9 mouse cellular contexts compared by ENCODE assay signal in the genomic region with DNA sequence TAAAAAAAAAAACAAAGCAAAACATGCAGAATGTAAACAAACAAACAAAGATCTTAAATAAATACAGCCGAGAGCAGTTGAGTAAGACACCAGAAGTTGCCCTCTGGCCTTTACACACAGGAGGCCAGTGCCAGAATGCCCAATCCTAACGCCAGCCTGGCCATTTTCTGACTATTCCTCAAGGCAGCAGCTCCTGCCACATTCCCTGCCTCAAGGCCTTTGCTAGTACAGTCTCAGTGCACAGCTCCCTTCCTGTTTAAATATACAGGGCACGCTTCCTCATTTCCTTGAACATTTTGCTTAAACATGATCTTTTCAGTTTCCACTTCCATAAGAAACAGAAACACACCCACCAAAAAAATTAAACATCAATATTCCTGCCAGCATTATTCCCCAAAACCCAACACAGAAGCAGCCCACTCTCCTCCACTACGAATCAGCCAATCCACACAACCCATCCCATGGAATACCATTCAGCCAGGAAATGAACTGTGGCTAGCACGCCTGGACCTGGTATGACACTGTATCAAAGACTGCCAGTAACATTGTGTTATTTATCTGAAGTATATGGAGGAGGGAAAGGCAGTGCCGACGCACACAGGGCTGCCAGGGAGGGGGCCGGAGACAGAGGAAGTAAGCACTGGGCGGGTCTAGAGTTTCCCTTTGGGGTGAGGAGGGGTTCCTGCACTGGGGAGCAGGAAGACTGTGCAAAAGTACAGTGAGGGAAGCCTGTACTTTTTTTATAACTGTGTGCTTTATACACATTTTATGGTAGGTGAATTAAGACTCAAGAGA. TPM values are rescaled to one million over a fixed set of nuclear protein-coding genes. Genes with fewer than 3 reads are reported as not detected.
A peak's percentile ranks its signal among the peaks of the same experiment; 100 is the strongest.
DNase-seq lines count a peak whose midpoint lies in the region; ATAC-seq and TF ChIP-seq lines count a peak whose summit lies in the region.
"Had no signal": no experiment of that assay in that cellular context is flagged by ENCODE, and none has a peak within 500 bp of the region (broad histone marks: within the 10 kb centered on the region; RNA-seq: fewer than 3 reads in every experiment).

No protein-coding gene starts in this region.

- ATAC-seq in midbrain, embryonic 16.5 days, result 0 out of 2 replicates have a peak, but pooled peaks have one; percentile 19
- no peak for ATAC-seq in midbrain, embryonic 11.5 days (ENCODE audit: low FRiP score)
- peak; percentile 90 to 96 for ATAC-seq in hematopoietic stem cell, adult 5-6 weeks (replicated peaks in 1 of 2; ENCODE audit: insufficient read depth in 1 of 2, low FRiP score in 2 of 2, low TSS enrichment in 1 of 2, low read depth in 1 of 2, poor library complexity in 2 of 2, severe bottlenecking in 2 of 2)
- ATAC-seq in stomach, embryonic 15.5 days (ENCODE audit: insufficient read depth, low FRiP score, low read depth), result peak; percentile 65
- ATAC-seq in forebrain, embryonic 15.5 days (replicated peaks), result no peak

- no peak overlapping the region for H3K4me3 ChIP-seq in midbrain, embryonic 16.5 days (ENCODE audit: low read depth, low read length)
- H3K4me3 ChIP-seq in midbrain, embryonic 11.5 days (ENCODE audit: low read depth, low read length), result no peak overlapping the region
- H3K4me3 ChIP-seq in lung, adult 2 months (replicated peaks; ENCODE audit: extremely low read depth, low read depth, low read length), result no peak overlapping the region
- H3K4me3 ChIP-seq in stomach, embryonic 15.5 days (replicated peaks), result no peak overlapping the region
- no peak overlapping the region for H3K4me3 ChIP-seq in forebrain, embryonic 15.5 days

- TF ChIP-seq CTCF in lung, adult 2 months (IDR thresholded peaks at IDR 0.05; ENCODE audit: insufficient read depth, low read length), result no peak

- no peaks in the 10 kb centered on the region for H3K27me3 ChIP-seq in midbrain, embryonic 16.5 days (ENCODE audit: control insufficient read depth, insufficient read depth, low read depth, low read length)
- H3K27me3 ChIP-seq in midbrain, embryonic 11.5 days (ENCODE audit: control insufficient read depth, insufficient read depth, low read length), result no peaks in the 10 kb centered on the region
- H3K27me3 ChIP-seq in stomach, embryonic 15.5 days (replicated peaks), result no peaks in the 10 kb centered on the region
- H3K27me3 ChIP-seq in forebrain, embryonic 15.5 days, result no peaks in the 10 kb centered on the region

- no peak overlapping the region for H3K27ac ChIP-seq in midbrain, embryonic 16.5 days (ENCODE audit: low read length)
- H3K27ac ChIP-seq in midbrain, embryonic 11.5 days (ENCODE audit: low read depth, low read length), result no peak overlapping the region
- peak overlapping the region; percentile 16 for H3K27ac ChIP-seq in stomach, embryonic 15.5 days
- no peak overlapping the region for H3K27ac ChIP-seq in forebrain, embryonic 15.5 days (replicated peaks)

- no peaks in the 10 kb centered on the region; the same call in 1 of the 2 replicates for H3K4me1 ChIP-seq in midbrain, embryonic 16.5 days (ENCODE audit: control insufficient read depth, insufficient read depth, low read length)
- H3K4me1 ChIP-seq in midbrain, embryonic 11.5 days (ENCODE audit: control insufficient read depth, insufficient read depth, low read length), result no peaks in the 10 kb centered on the region
- peaks cover 18% of the 10 kb centered on the region for H3K4me1 ChIP-seq in lung, adult 2 months (ENCODE audit: control insufficient read depth, insufficient read depth, low read length)
- 0 out of 2 replicates have a peak, but pooled peaks cover 3% of the 10 kb centered on the region for H3K4me1 ChIP-seq in stomach, embryonic 15.5 days
- peaks cover 7% of the 10 kb centered on the region; the same call in 1 of the 2 replicates for H3K4me1 ChIP-seq in forebrain, embryonic 15.5 days

- H3K36me3 ChIP-seq in midbrain, embryonic 16.5 days (ENCODE audit: control insufficient read depth, insufficient read depth, low read length), result no peaks in the 10 kb centered on the region
- H3K36me3 ChIP-seq in midbrain, embryonic 11.5 days (ENCODE audit: control insufficient read depth, insufficient read depth, low read length), result no peaks in the 10 kb centered on the region
- H3K36me3 ChIP-seq in stomach, embryonic 15.5 days, result no peaks in the 10 kb centered on the region
- H3K36me3 ChIP-seq in forebrain, embryonic 15.5 days, result no peaks in the 10 kb centered on the region

- no peak for TF ChIP-seq POLR2A in lung, adult 2 months (IDR thresholded peaks at IDR 0.05; ENCODE audit: borderline replicate concordance, extremely low read depth, low read depth, low read length)

- DNase-seq in midbrain, embryonic 11.5 days (ENCODE audit: low spot score, missing footprints), result no peak
- peak; percentile 38 for DNase-seq in lung, adult 2 months
- DNase-seq in urinary bladder, postnatal 25 days (ENCODE audit: low spot score), result no peak
- DNase-seq in ovary, postnatal 14 days (ENCODE audit: low spot score), result no peak

- H3K4me2 ChIP-seq in midbrain, embryonic 16.5 days (ENCODE audit: low read length), result no peak overlapping the region
- H3K4me2 ChIP-seq in midbrain, embryonic 11.5 days, result no peak overlapping the region
- H3K4me2 ChIP-seq in stomach, embryonic 15.5 days, result no peak overlapping the region
- H3K4me2 ChIP-seq in forebrain, embryonic 15.5 days (replicated peaks), result no peak overlapping the region

- H3K9me3 ChIP-seq in midbrain, embryonic 16.5 days (replicated peaks; ENCODE audit: control insufficient read depth, low read length, poor library complexity, severe bottlenecking), result no peaks in the 10 kb centered on the region
- H3K9me3 ChIP-seq in midbrain, embryonic 11.5 days (ENCODE audit: control insufficient read depth, low read length), result no peaks in the 10 kb centered on the region
- H3K9me3 ChIP-seq in stomach, embryonic 15.5 days, result no peaks in the 10 kb centered on the region
- H3K9me3 ChIP-seq in forebrain, embryonic 15.5 days, result no peaks in the 10 kb centered on the region

- H3K9ac ChIP-seq in midbrain, embryonic 16.5 days (ENCODE audit: low read depth, low read length), result no peak overlapping the region
- H3K9ac ChIP-seq in midbrain, embryonic 11.5 days (ENCODE audit: low read length), result no peak overlapping the region
- H3K9ac ChIP-seq in stomach, embryonic 15.5 days, result no peak overlapping the region
- no peak overlapping the region for H3K9ac ChIP-seq in forebrain, embryonic 15.5 days (replicated peaks)

- WGBS in midbrain, embryonic 16.5 days, result 88% methylated on average over 9 of the region's 9 CpGs
- WGBS in midbrain, embryonic 11.5 days, result 88% methylated on average over 9 of the region's 9 CpGs
- 24% methylated on average over 9 of the region's 9 CpGs for WGBS in lung, adult 2 months
- 66% methylated on average over 9 of the region's 9 CpGs for WGBS in stomach, embryonic 15.5 days
- WGBS in forebrain, embryonic 15.5 days, result 92% methylated on average over 9 of the region's 9 CpGs

RNA-seq across cellular contexts. Expression of a gene that starts 29.5 kb away (rescaled TPM):
- polyA plus RNA-seq in midbrain, embryonic 16.5 days (2015; fragmentation: Nextera tagmentation; extraction: Ambion mirVana), result 5.9 and 7.7 TPM in 2 replicates
- 5.0 and 6.1 TPM in 2 replicates for polyA plus RNA-seq in midbrain, embryonic 11.5 days (2014; fragmentation: Nextera tagmentation; extraction: Ambion mirVana)
- 1.0 and 1.2 TPM in 2 replicates for total RNA-seq in hematopoietic stem cell, adult 5-6 weeks (2017)
- polyA plus RNA-seq in lung, adult 2 months (2012; rRNA removed), result 19.0 and 21.2 TPM in 2 replicates
- polyA plus RNA-seq in stomach, embryonic 15.5 days (2015; fragmentation: Nextera tagmentation; extraction: Ambion mirVana), result 5.8 and 7.2 TPM in 2 replicates
- 10.1 and 10.7 TPM in 2 replicates for polyA plus RNA-seq in forebrain, embryonic 15.5 days (2015; fragmentation: Nextera tagmentation; extraction: Ambion mirVana)

RNA-seq across cellular contexts. Expression of a gene that starts 43.4 kb away (rescaled TPM):
- 0.14 and 0.15 TPM in 2 replicates for polyA plus RNA-seq in midbrain, embryonic 16.5 days (2015; fragmentation: Nextera tagmentation; extraction: Ambion mirVana)
- not detected in 2 replicates for polyA plus RNA-seq in midbrain, embryonic 11.5 days (2014; fragmentation: Nextera tagmentation; extraction: Ambion mirVana)
- not detected in 2 replicates for total RNA-seq in hematopoietic stem cell, adult 5-6 weeks (2017)
- polyA plus RNA-seq in lung, adult 2 months (2012; rRNA removed), result 0.02 and 0.04 TPM in 2 replicates
- polyA plus RNA-seq in stomach, embryonic 15.5 days (2015; fragmentation: Nextera tagmentation; extraction: Ambion mirVana), result 0.04 and 0.10 TPM in 2 replicates
- polyA plus RNA-seq in forebrain, embryonic 15.5 days (2015; fragmentation: Nextera tagmentation; extraction: Ambion mirVana), result 0.09 TPM in 1 of 2 replicates, not detected in the other
- polyA plus RNA-seq: large intestine, adult 2 months had no signal

RNA-seq across cellular contexts. Expression of a gene that starts 50.8 kb away (rescaled TPM):
- polyA plus RNA-seq in midbrain, embryonic 16.5 days (2015; fragmentation: Nextera tagmentation; extraction: Ambion mirVana), result 4.6 and 4.9 TPM in 2 replicates
- polyA plus RNA-seq in midbrain, embryonic 11.5 days (2014; fragmentation: Nextera tagmentation; extraction: Ambion mirVana), result 8.9 and 10.9 TPM in 2 replicates
- total RNA-seq in hematopoietic stem cell, adult 5-6 weeks (2017), result 0.15 and 0.56 TPM in 2 replicates
- polyA plus RNA-seq in lung, adult 2 months (2012; rRNA removed), result 219 and 232 TPM in 2 replicates
- polyA plus RNA-seq in stomach, embryonic 15.5 days (2015; fragmentation: Nextera tagmentation; extraction: Ambion mirVana), result 49.0 and 49.6 TPM in 2 replicates
- polyA plus RNA-seq in forebrain, embryonic 15.5 days (2015; fragmentation: Nextera tagmentation; extraction: Ambion mirVana), result 3.7 and 5.0 TPM in 2 replicates

Comparison
In these comparisons a context has a peak if more than half of its experiments do, and no peak if none do; other contexts are left out.
1. ATAC-seq: peak in midbrain, embryonic 16.5 days (single experiment), hematopoietic stem cell, adult 5-6 weeks (2 of 2) and stomach, embryonic 15.5 days (single experiment); none in midbrain, embryonic 11.5 days (single experiment) and forebrain, embryonic 15.5 days (single experiment).